Mouse (Mus musculus): ENCODE data around the gene Slc17a2.

DNA sequence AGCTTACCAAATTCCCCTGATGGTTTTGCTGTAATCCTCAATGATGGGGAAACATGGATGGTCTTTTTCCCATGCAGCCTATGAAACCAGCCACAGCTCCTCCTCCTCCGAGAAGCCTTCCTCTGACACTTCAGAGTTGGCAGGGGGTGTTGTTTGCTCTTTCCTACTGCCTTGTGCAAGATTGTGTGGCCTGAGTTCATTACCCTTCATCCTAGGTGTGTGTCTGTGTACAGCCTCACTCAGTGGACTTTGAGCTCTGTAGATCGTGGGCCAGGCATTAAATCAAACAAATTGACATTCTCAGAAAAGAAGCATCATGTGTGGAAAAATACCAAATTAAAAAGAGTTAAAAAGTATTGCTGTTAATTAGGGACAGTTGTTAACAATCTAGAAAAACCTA lies 2.3 kb upstream of the Slc17a2 start:
- TF ChIP-seq POLR2A (IDR thresholded peaks at IDR 0.05; ENCODE audit: borderline replicate concordance, extremely low read depth, low read depth, low read length) (no peak), CTCF (IDR thresholded peaks at IDR 0.05; ENCODE audit: insufficient read depth, low read length) (no peak)
